Mouse (Mus musculus) layer of hippocampus, postnatal 14 days (tissue): ENCODE results near the gene Rxylt1. TPM values are rescaled to one million over a fixed set of nuclear protein-coding genes. Genes with fewer than 3 reads are reported as not detected.

Source experiments
- DNase-seq, 2 experiments: peaks; one replicate each; pipeline ENCODE4 v3.0.0; 2021 to 2022; ENCODE audit warnings: low spot score in 2 of 2, mixed read lengths in 1 of 2
- total RNA-seq, 2 experiments: library from RNA; stranded (reverse); gene quantifications; 2 replicates each; pipeline ENCODE4 v1.2.3; 2021

Rxylt1 gene
- total RNA-seq, 2 experiments from 2014 or later, result 39.0 to 42.1 TPM

- no peak for DNase-seq
Observed at GRCm38 (mm10) chr10:122045946-122046345, 51.2 kb downstream of the Rxylt1 start.

- DNase-seq, result no peak
Observed at GRCm38 (mm10) chr10:122044926-122045325, 52.2 kb downstream of the Rxylt1 start.

- no peak for DNase-seq
Observed at GRCm38 (mm10) chr10:122040372-122040771, 56.8 kb downstream of the Rxylt1 start.

GRCm38 (mm10) chr10:122039566-122039965 is 57.6 kb downstream of the Rxylt1 start:
- no peak for DNase-seq

GRCm38 (mm10) chr10:122038554-122038953 is 58.6 kb downstream of the Rxylt1 start:
- DNase-seq, result no peak

GRCm38 (mm10) chr10:122033271-122033670 is 63.9 kb downstream of the Rxylt1 start:
- DNase-seq, result no peak

GRCm38 (mm10) chr10:122030420-122030819 is 66.8 kb downstream of the Rxylt1 start:
- DNase-seq, result no peak

GRCm38 (mm10) chr10:122029738-122030137 is 67.4 kb downstream of the Rxylt1 start:
- DNase-seq, result no peak

Other genes starting within 250 kb of the Rxylt1 start
- gene Srgap1, start 50.1 kb downstream of the Rxylt1 start, total RNA-seq, result 10 to 100 TPM; 19.0 to 23.4 TPM